Mouse (Mus musculus): ENCODE measurements around the gene Csnk2b. TPM values are rescaled to one million over a fixed set of nuclear protein-coding genes. Genes with fewer than 3 reads are reported as not detected.

The Csnk2b gene
- polyA plus RNA-seq, 1 experiment from 2014 or later: 346 TPM

DNA sequence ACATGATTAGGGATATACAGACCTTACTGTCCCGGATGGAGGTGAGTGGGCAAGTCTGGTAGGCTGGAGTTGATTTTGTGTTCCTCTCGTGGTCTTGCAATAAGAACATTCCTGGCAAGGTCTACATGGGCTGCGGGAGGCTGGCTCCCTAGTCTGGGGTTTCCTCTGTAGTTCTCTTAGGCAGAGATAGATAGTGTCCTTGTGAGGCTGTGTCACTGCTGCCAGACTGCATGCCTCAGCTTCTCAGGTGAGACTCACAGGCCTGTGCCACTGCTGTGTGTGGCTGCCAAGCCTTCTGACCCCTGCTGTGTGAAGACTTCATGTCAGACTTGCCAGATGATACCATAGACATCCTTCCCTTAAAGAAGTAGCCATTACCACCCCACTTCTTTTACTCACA lies 17.4 kb upstream of the Csnk2b start:
- peaks cover 16% of the 10 kb centered on the region for H3K4me1 ChIP-seq (ENCODE audit: control insufficient read depth, insufficient read depth, low read depth, low read length)
- no peaks in the 10 kb centered on the region for H3K27me3 ChIP-seq (replicated peaks; ENCODE audit: control insufficient read depth, insufficient read depth, low read length)
- ATAC-seq: no peak
- 86% methylated on average over 3 of the region's 3 CpGs for WGBS
- no peak overlapping the region for H3K4me2 ChIP-seq (ENCODE audit: low read length)
- peaks cover 49% of the 10 kb centered on the region for H3K36me3 ChIP-seq (ENCODE audit: control insufficient read depth, insufficient read depth, low read length)
- no peak overlapping the region for H3K27ac ChIP-seq (ENCODE audit: low read depth, low read length)
- no peak overlapping the region for H3K9ac ChIP-seq (ENCODE audit: low read depth, low read length)
- H3K9me3 ChIP-seq (ENCODE audit: control insufficient read depth, low read length): peaks cover 3% of the 10 kb centered on the region; the same call in 1 of the 2 replicates
- H3K4me3 ChIP-seq (ENCODE audit: low read length): no peak overlapping the region

GRCm38 (mm10) chr17:35135591-35136320 lies 13.9 kb upstream of the Csnk2b start:
- peak overlapping the region; percentile 71 for H3K9ac ChIP-seq (ENCODE audit: low read depth, low read length)
- H3K27ac ChIP-seq (ENCODE audit: low read depth, low read length): peak overlapping the region; percentile 92
- no peaks in the 10 kb centered on the region for H3K27me3 ChIP-seq (replicated peaks; ENCODE audit: control insufficient read depth, insufficient read depth, low read length)
- H3K4me2 ChIP-seq (ENCODE audit: low read length): peak overlapping the region; percentile 78
- peaks cover 16% of the 10 kb centered on the region for H3K4me1 ChIP-seq (ENCODE audit: control insufficient read depth, insufficient read depth, low read depth, low read length)
- WGBS: under 1% methylated on average over 42 of the region's 43 CpGs
- no peaks in the 10 kb centered on the region for H3K9me3 ChIP-seq (ENCODE audit: control insufficient read depth, low read length)
- peaks cover 15% of the 10 kb centered on the region for H3K36me3 ChIP-seq (ENCODE audit: control insufficient read depth, insufficient read depth, low read length)
- peak overlapping the region; percentile 72 for H3K4me3 ChIP-seq (ENCODE audit: low read length)
- ATAC-seq: peak; percentile 62

DNA sequence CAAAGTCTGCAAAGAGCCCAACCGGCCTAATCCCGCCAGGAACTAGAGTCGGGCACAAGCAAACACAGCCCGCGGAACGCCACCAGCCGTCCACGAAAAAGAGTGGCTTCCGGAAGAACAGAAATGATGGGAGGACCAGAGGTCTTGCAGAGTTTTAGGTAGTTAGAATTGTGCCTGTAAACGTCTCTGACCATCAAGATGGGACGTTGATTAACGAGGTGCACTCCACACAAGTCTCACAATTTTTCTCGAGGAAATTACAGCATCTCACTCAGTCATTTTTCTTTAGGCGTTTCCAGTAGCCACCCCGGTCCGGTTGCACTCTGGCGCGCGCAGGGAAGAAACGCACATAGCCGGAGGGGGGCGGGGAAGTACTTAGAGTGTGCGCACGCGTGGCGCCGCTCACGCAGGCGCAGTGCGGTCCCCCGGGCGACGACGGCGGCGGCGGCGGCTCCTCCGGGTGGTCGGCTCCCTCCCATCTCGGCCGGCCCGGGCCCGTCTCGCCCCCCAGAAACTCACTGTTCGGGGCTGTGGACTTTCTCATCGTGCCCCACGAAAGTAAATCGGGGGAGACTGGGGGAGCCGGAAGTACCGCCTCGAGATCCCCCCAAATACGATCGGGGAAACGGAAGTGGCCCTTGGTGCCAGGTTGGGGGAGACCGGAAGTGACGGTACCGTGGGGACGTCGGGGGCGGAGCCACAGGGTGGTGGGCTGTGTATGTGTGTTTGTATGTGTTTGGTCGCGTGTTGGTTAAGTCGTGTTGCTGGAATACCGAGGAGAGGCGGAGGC lies 13.1 kb upstream of the Csnk2b start, which contains the start of gene Bag6:
Gene Bag6 (plus strand): TSS at position 378 of the 790 bp plus-strand sequence.
- Histone ChIP-seq H3K4me1 (ENCODE audit: control insufficient read depth, insufficient read depth, low read depth, low read length) (peaks cover 16% of the 10 kb centered on the region), H3K9me3 (ENCODE audit: control insufficient read depth, low read length) (no peaks in the 10 kb centered on the region), H3K27ac (ENCODE audit: low read depth, low read length) (peak within 1 kb of the TSS; percentile 92), H3K36me3 (ENCODE audit: control insufficient read depth, insufficient read depth, low read length) (peaks cover 8% of the 10 kb centered on the region), H3K9ac (ENCODE audit: low read depth, low read length) (peak within 1 kb of the TSS; percentile 71), H3K4me3 (ENCODE audit: low read length) (peak within 1 kb of the TSS; percentile 72), H3K27me3 (replicated peaks; ENCODE audit: control insufficient read depth, insufficient read depth, low read length) (no peaks in the 10 kb centered on the region), H3K4me2 (ENCODE audit: low read length) (peak within 1 kb of the TSS; percentile 78)
- under 1% methylated on average over 66 of the region's 66 CpGs for WGBS
- peak; percentile 96 for ATAC-seq

DNA sequence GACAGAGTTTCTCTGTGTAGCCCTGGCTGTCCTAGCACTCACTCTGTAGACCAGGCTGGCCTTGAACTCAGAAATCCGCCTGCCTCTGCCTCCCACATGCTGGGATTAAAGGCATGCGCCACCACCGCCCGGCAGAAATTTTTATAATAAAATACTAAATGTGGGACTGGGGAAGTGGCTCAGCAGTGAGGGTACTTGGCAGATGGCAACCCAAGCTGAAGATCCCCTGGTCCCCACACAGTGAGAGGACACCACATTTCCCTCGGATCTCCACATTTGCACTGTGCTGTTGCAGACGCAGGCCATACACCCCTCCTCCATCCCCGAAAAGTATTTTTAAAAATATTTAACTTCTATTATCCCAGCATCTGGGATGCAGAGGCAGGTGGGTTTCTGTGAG lies 11.7 kb upstream of the Csnk2b start:
- Histone ChIP-seq H3K27me3 (replicated peaks; ENCODE audit: control insufficient read depth, insufficient read depth, low read length) (no peaks in the 10 kb centered on the region), H3K27ac (ENCODE audit: low read depth, low read length) (no peak overlapping the region), H3K9ac (ENCODE audit: low read depth, low read length) (no peak overlapping the region), H3K36me3 (ENCODE audit: control insufficient read depth, insufficient read depth, low read length) (no peaks in the 10 kb centered on the region), H3K9me3 (ENCODE audit: control insufficient read depth, low read length) (no peaks in the 10 kb centered on the region), H3K4me1 (ENCODE audit: control insufficient read depth, insufficient read depth, low read depth, low read length) (peaks cover 18% of the 10 kb centered on the region), H3K4me3 (ENCODE audit: low read length) (no peak overlapping the region), H3K4me2 (ENCODE audit: low read length) (no peak overlapping the region)
- WGBS: 93% methylated on average over 7 of the region's 7 CpGs
- ATAC-seq: no peak

GRCm38 (mm10) chr17:35132174-35132560 lies 10.3 kb upstream of the Csnk2b start:
- 80% methylated on average over 3 of the region's 3 CpGs for WGBS
- Histone ChIP-seq H3K27me3 (replicated peaks; ENCODE audit: control insufficient read depth, insufficient read depth, low read length) (no peaks in the 10 kb centered on the region), H3K4me3 (ENCODE audit: low read length) (no peak overlapping the region), H3K4me1 (ENCODE audit: control insufficient read depth, insufficient read depth, low read depth, low read length) (peaks cover 19% of the 10 kb centered on the region), H3K4me2 (ENCODE audit: low read length) (no peak overlapping the region), H3K9me3 (ENCODE audit: control insufficient read depth, low read length) (no peaks in the 10 kb centered on the region), H3K36me3 (ENCODE audit: control insufficient read depth, insufficient read depth, low read length) (no peaks in the 10 kb centered on the region), H3K27ac (ENCODE audit: low read depth, low read length) (no peak overlapping the region), H3K9ac (ENCODE audit: low read depth, low read length) (no peak overlapping the region)
- no peak for ATAC-seq

- Histone ChIP-seq H3K4me2 (ENCODE audit: low read length) (no peak within 1 kb of the TSS), H3K9me3 (ENCODE audit: control insufficient read depth, low read length) (no peaks in the 10 kb centered on the region), H3K4me1 (ENCODE audit: control insufficient read depth, insufficient read depth, low read depth, low read length) (peaks cover 19% of the 10 kb centered on the region), H3K9ac (ENCODE audit: low read depth, low read length) (no peak within 1 kb of the TSS), H3K4me3 (ENCODE audit: low read length) (no peak within 1 kb of the TSS), H3K27me3 (replicated peaks; ENCODE audit: control insufficient read depth, insufficient read depth, low read length) (no peaks in the 10 kb centered on the region), H3K27ac (ENCODE audit: low read depth, low read length) (no peak within 1 kb of the TSS), H3K36me3 (ENCODE audit: control insufficient read depth, insufficient read depth, low read length) (no peaks in the 10 kb centered on the region)
- no peak for ATAC-seq
- WGBS: 84% methylated on average over 15 of the region's 15 CpGs
These were observed 9.8 kb upstream of the Csnk2b start, which contains the start of gene Apom for GRCm38 (mm10) chr17:35131500-35132173. Gene Apom, minus strand, starts transcription at chr17:35132050.

DNA sequence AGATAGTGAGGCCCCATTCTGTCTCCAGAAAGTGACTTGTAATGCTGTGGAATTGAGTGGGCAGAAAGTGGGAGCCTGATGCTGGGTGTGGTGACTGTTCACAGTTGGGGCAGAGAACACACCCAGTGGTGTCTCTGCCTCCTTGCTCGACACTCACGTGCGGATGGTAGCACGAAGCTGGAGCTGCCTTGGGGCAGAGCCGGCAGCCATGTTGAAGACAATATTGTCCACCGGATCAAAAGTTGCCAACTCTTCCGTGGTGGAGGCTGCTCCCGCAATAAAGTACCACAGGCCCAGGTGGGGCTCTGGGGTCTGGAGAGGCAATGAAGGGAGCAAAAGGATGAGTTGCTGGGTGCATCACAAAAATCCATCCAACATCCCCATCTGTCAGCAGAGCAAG lies 9.2 kb upstream of the Csnk2b start:
- no peak for ATAC-seq
- Histone ChIP-seq H3K4me2 (ENCODE audit: low read length) (no peak overlapping the region), H3K36me3 (ENCODE audit: control insufficient read depth, insufficient read depth, low read length) (no peaks in the 10 kb centered on the region), H3K9ac (ENCODE audit: low read depth, low read length) (no peak overlapping the region), H3K27me3 (replicated peaks; ENCODE audit: control insufficient read depth, insufficient read depth, low read length) (no peaks in the 10 kb centered on the region), H3K4me1 (ENCODE audit: control insufficient read depth, insufficient read depth, low read depth, low read length) (peaks cover 16% of the 10 kb centered on the region), H3K4me3 (ENCODE audit: low read length) (no peak overlapping the region), H3K27ac (ENCODE audit: low read depth, low read length) (no peak overlapping the region), H3K9me3 (ENCODE audit: control insufficient read depth, low read length) (no peaks in the 10 kb centered on the region)
- WGBS: 89% methylated on average over 8 of the region's 8 CpGs

- ATAC-seq: no peak
- Histone ChIP-seq H3K4me1 (ENCODE audit: control insufficient read depth, insufficient read depth, low read depth, low read length) (peaks cover 22% of the 10 kb centered on the region), H3K27ac (ENCODE audit: low read depth, low read length) (no peak overlapping the region), H3K9ac (ENCODE audit: low read depth, low read length) (no peak overlapping the region), H3K36me3 (ENCODE audit: control insufficient read depth, insufficient read depth, low read length) (no peaks in the 10 kb centered on the region), H3K4me3 (ENCODE audit: low read length) (no peak overlapping the region), H3K4me2 (ENCODE audit: low read length) (no peak overlapping the region), H3K9me3 (ENCODE audit: control insufficient read depth, low read length) (no peaks in the 10 kb centered on the region), H3K27me3 (replicated peaks; ENCODE audit: control insufficient read depth, insufficient read depth, low read length) (no peaks in the 10 kb centered on the region)
- WGBS: 68% methylated on average over 11 of the region's 11 CpGs
These were observed 7.1 kb upstream of the Csnk2b start for GRCm38 (mm10) chr17:35128996-35129395.

- Histone ChIP-seq H3K4me3 (ENCODE audit: low read length) (peak overlapping the region; percentile 67), H3K9ac (ENCODE audit: low read depth, low read length) (peak overlapping the region; percentile 82), H3K27ac (ENCODE audit: low read depth, low read length) (no peak overlapping the region), H3K9me3 (ENCODE audit: control insufficient read depth, low read length) (no peaks in the 10 kb centered on the region), H3K4me1 (ENCODE audit: control insufficient read depth, insufficient read depth, low read depth, low read length) (peaks cover 29% of the 10 kb centered on the region), H3K36me3 (ENCODE audit: control insufficient read depth, insufficient read depth, low read length) (no peaks in the 10 kb centered on the region), H3K4me2 (ENCODE audit: low read length) (peak overlapping the region; percentile 80), H3K27me3 (replicated peaks; ENCODE audit: control insufficient read depth, insufficient read depth, low read length) (no peaks in the 10 kb centered on the region)
- no peak for ATAC-seq
- 72% methylated on average over 13 of the region's 13 CpGs for WGBS
These were observed 5.2 kb upstream of the Csnk2b start for GRCm38 (mm10) chr17:35127017-35127416.
